Mouse (Mus musculus) MEL (cell line): ENCODE results near the gene Rps25. TPM values are rescaled to one million over a fixed set of nuclear protein-coding genes. Genes with fewer than 3 reads are reported as not detected.

Source experiments
- DNase-seq: peaks from one replicate; pipeline ENCODE4 v3.0.0; 2011; ENCODE audit warnings: low read depth, low spot score
- H3K27ac ChIP-seq: 2 replicates; pipeline ENCODE4 v1.5.1; 2012; ENCODE audit warnings: low read depth, mild to moderate bottlenecking, control low read depth, low read length, moderate library complexity; ENCODE audit not compliant: control insufficient read depth
- H3K27me3 ChIP-seq, 2 experiments: fragments of 150-350 bp in 1 of 2; sonication (generic) in 1 of 2; 2 replicates each; pipeline ENCODE4 v1.6.1; 2012; ENCODE audit warnings: low read length in 2 of 2, mild to moderate bottlenecking in 2 of 2, improper control_type of control experiment in 1 of 2, moderate library complexity in 1 of 2; ENCODE audit not compliant: insufficient read depth in 2 of 2, control insufficient read depth in 1 of 2
- H3K36me3 ChIP-seq, 2 experiments: 2 replicates each; pipeline ENCODE4 v1.6.1; 2012 to 2014; ENCODE audit warnings: low read length in 2 of 2, improper control_type of control experiment in 1 of 2, inconsistent platforms in 1 of 2, mild to moderate bottlenecking in 1 of 2; ENCODE audit not compliant: insufficient read depth in 2 of 2, control insufficient read depth in 1 of 2
- H3K4me1 ChIP-seq, 2 experiments: fragments of 150-350 bp in 1 of 2; sonication (generic) in 1 of 2; 2 replicates each; pipeline ENCODE4 v1.6.1; 2012; ENCODE audit warnings: low read length in 2 of 2, improper control_type of control experiment in 1 of 2, mild to moderate bottlenecking in 1 of 2; ENCODE audit not compliant: insufficient read depth in 2 of 2, control insufficient read depth in 1 of 2
- H3K4me3 ChIP-seq, 2 experiments: fragments of 150-350 bp in 1 of 2; sonication (generic) in 1 of 2; 2 replicates each; pipeline ENCODE4 v1.5.1; 2012; ENCODE audit warnings: low read depth in 2 of 2, low read length in 2 of 2, mild to moderate bottlenecking in 2 of 2, moderate library complexity in 2 of 2, control low read depth in 1 of 2, improper control_type of control experiment in 1 of 2; ENCODE audit not compliant: control insufficient read depth in 1 of 2, insufficient read depth in 1 of 2
- H3K79me2 ChIP-seq: 2 replicates; pipeline ENCODE4 v1.6.1; 2012; ENCODE audit warnings: mild to moderate bottlenecking, low read length, moderate library complexity; ENCODE audit not compliant: control insufficient read depth, poor library complexity, insufficient read depth
- H3K9ac ChIP-seq: 2 replicates; pipeline ENCODE4 v1.6.1; 2012; ENCODE audit warnings: low read depth, mild to moderate bottlenecking, control low read depth, low read length, moderate library complexity; ENCODE audit not compliant: control insufficient read depth, poor library complexity, severe bottlenecking
- H3K9me3 ChIP-seq: fragments of 150-350 bp; sonication (generic); replicated peaks from 2 replicates; pipeline ENCODE4 v1.6.1; 2012; ENCODE audit warnings: mild to moderate bottlenecking, low read length, improper control_type of control experiment, moderate library complexity; ENCODE audit not compliant: insufficient read depth
- BHLHE40 ChIP-seq: IDR thresholded peaks from 2 replicates; pipeline ENCODE4 v1.6.1; 2012; ENCODE audit warnings: low read depth, mild to moderate bottlenecking, inconsistent platforms, low read length, improper control_type of control experiment, borderline replicate concordance
- E2F4 ChIP-seq: IDR thresholded peaks from 2 replicates; pipeline ENCODE4 v1.6.1; 2011; ENCODE audit warnings: low read depth, low read length, improper control_type of control experiment, borderline replicate concordance
- ELF1 ChIP-seq: IDR thresholded peaks from 2 replicates; pipeline ENCODE4 v1.6.1; 2014; ENCODE audit warnings: low read depth, mild to moderate bottlenecking, inconsistent platforms, low read length, improper control_type of control experiment, moderate library complexity
- EP300 ChIP-seq, 2 experiments: IDR thresholded peaks; 2 replicates each; pipeline ENCODE4 v1.6.1; 2011; ENCODE audit warnings: improper control_type of control experiment in 2 of 2, low read length in 2 of 2, low read depth in 1 of 2, mild to moderate bottlenecking in 1 of 2
- ETS1 ChIP-seq: IDR thresholded peaks from 2 replicates; pipeline ENCODE4 v1.6.1; 2012; ENCODE audit warnings: low read depth, mild to moderate bottlenecking, inconsistent platforms, low read length, improper control_type of control experiment, moderate library complexity
- GABPA ChIP-seq: IDR thresholded peaks from 2 replicates; pipeline ENCODE4 v1.6.1; 2012; ENCODE audit warnings: low read depth, mild to moderate bottlenecking, inconsistent platforms, low read length, improper control_type of control experiment, moderate library complexity
- GATA1 ChIP-seq: IDR thresholded peaks from 2 replicates; pipeline ENCODE4 v1.6.1; 2011; ENCODE audit warnings: low read depth, low read length, improper control_type of control experiment
- HCFC1 ChIP-seq: IDR thresholded peaks from 2 replicates; pipeline ENCODE4 v1.6.1; 2012; ENCODE audit warnings: low read depth, mild to moderate bottlenecking, inconsistent platforms, low read length, improper control_type of control experiment, moderate library complexity
- KAT2A ChIP-seq: conservative IDR thresholded peaks from 2 replicates; pipeline ENCODE4 v1.6.1; 2012; ENCODE audit warnings: low read depth, low read length, improper control_type of control experiment, inconsistent platforms
- MAX ChIP-seq: IDR thresholded peaks from 2 replicates; pipeline ENCODE4 v1.6.1; 2011; ENCODE audit warnings: low read length, improper control_type of control experiment
- MAZ ChIP-seq: IDR thresholded peaks from 2 replicates; pipeline ENCODE4 v1.6.1; 2012; ENCODE audit warnings: low read depth, mild to moderate bottlenecking, inconsistent platforms, low read length, improper control_type of control experiment
- MXI1 ChIP-seq: IDR thresholded peaks from 2 replicates; pipeline ENCODE4 v1.6.1; 2011; ENCODE audit warnings: mild to moderate bottlenecking, low read depth, low read length, improper control_type of control experiment
- MYC ChIP-seq: IDR thresholded peaks from 2 replicates; pipeline ENCODE4 v1.6.1; 2011; ENCODE audit warnings: low read depth, mild to moderate bottlenecking, low read length, improper control_type of control experiment, moderate library complexity
- NELFE ChIP-seq: IDR thresholded peaks from 2 replicates; pipeline ENCODE4 v1.6.1; 2011; ENCODE audit warnings: low read depth, low read length, improper control_type of control experiment
- NRF1 ChIP-seq: IDR thresholded peaks from 2 replicates; pipeline ENCODE4 v1.6.1; 2014; ENCODE audit warnings: low read depth, mild to moderate bottlenecking, inconsistent platforms, low read length, improper control_type of control experiment, moderate library complexity; ENCODE audit not compliant: poor library complexity, insufficient read depth, severe bottlenecking
- POLR2A ChIP-seq, 2 experiments: IDR thresholded peaks; 2 replicates each; pipeline ENCODE4 v1.6.1; 2011 to 2012; ENCODE audit warnings: low read length in 2 of 2, mild to moderate bottlenecking in 2 of 2, control low read depth in 1 of 2, improper control_type of control experiment in 1 of 2, low read depth in 1 of 2, moderate library complexity in 1 of 2; ENCODE audit not compliant: control insufficient read depth in 1 of 2, insufficient read depth in 1 of 2, poor library complexity in 1 of 2
- POLR2AphosphoS2 ChIP-seq: IDR thresholded peaks from 2 replicates; pipeline ENCODE4 v1.6.1; 2011; ENCODE audit warnings: low read length, improper control_type of control experiment
- POLR2AphosphoS5 ChIP-seq: IDR thresholded peaks from 2 replicates; pipeline ENCODE4 v1.6.1; 2012; ENCODE audit warnings: low read depth, borderline replicate concordance, mild to moderate bottlenecking, inconsistent platforms, low read length, moderate library complexity, mixed read lengths
- RAD21 ChIP-seq: IDR thresholded peaks from 2 replicates; pipeline ENCODE4 v1.6.1; 2011; ENCODE audit warnings: mild to moderate bottlenecking, low read depth, low read length, improper control_type of control experiment
- SIN3A ChIP-seq: IDR thresholded peaks from 2 replicates; pipeline ENCODE4 v1.6.1; 2012; ENCODE audit warnings: low read length, improper control_type of control experiment, inconsistent platforms
- SMC3 ChIP-seq: IDR thresholded peaks from 2 replicates; pipeline ENCODE4 v1.6.1; 2011; ENCODE audit warnings: low read depth, low read length, improper control_type of control experiment
- TAL1 ChIP-seq: IDR thresholded peaks from 2 replicates; pipeline ENCODE4 v1.6.1; 2012; ENCODE audit warnings: mild to moderate bottlenecking, inconsistent platforms, low read length, moderate library complexity, mixed read lengths
- TBP ChIP-seq: IDR thresholded peaks from 2 replicates; pipeline ENCODE4 v1.8.0; 2011; ENCODE audit warnings: low read depth, low read length, improper control_type of control experiment
- TCF12 ChIP-seq: IDR thresholded peaks from 2 replicates; pipeline ENCODE4 v1.6.1; 2014; ENCODE audit warnings: low read depth, mild to moderate bottlenecking, inconsistent platforms, low read length, improper control_type of control experiment, moderate library complexity
- UBTF ChIP-seq: IDR thresholded peaks from 2 replicates; pipeline ENCODE4 v1.6.1; 2012; ENCODE audit warnings: low read depth, mild to moderate bottlenecking, inconsistent platforms, low read length, improper control_type of control experiment, moderate library complexity, borderline replicate concordance; ENCODE audit not compliant: insufficient read depth
- USF1 ChIP-seq: IDR thresholded peaks from 2 replicates; pipeline ENCODE4 v1.6.1; 2014; ENCODE audit warnings: low read depth, mild to moderate bottlenecking, inconsistent platforms, low read length, improper control_type of control experiment, moderate library complexity
- USF2 ChIP-seq, 2 experiments: IDR thresholded peaks; 2 replicates each; pipeline ENCODE4 v1.6.1; 2011 to 2012; ENCODE audit warnings: improper control_type of control experiment in 2 of 2, low read length in 2 of 2, borderline replicate concordance in 1 of 2, inconsistent platforms in 1 of 2, low read depth in 1 of 2, mild to moderate bottlenecking in 1 of 2; ENCODE audit not compliant: insufficient read depth in 1 of 2
- ZC3H11A ChIP-seq: IDR thresholded peaks from 2 replicates; pipeline ENCODE4 v1.6.1; 2012; ENCODE audit warnings: low read depth, mild to moderate bottlenecking, inconsistent platforms, low read length, improper control_type of control experiment
- ZMIZ1 ChIP-seq: IDR thresholded peaks from 2 replicates; pipeline ENCODE4 v1.6.1; 2012; ENCODE audit warnings: low read depth, mild to moderate bottlenecking, inconsistent platforms, low read length, improper control_type of control experiment, moderate library complexity
- ZNF384 ChIP-seq: IDR thresholded peaks from 2 replicates; pipeline ENCODE4 v1.6.1; 2012; ENCODE audit warnings: low read depth, mild to moderate bottlenecking, inconsistent platforms, low read length, improper control_type of control experiment
- polyA plus RNA-seq, 2 experiments: library from polyadenylated mRNA; stranded (reverse) in 1 of 2; unstranded in 1 of 2; fragments of >175 nt in 1 of 2; fragments of >200 nt in 1 of 2; gene quantifications; 2 replicates each; pipeline versions ENCODE4 v1.2.1 to v1.2.4; 2012; ENCODE audit warnings: low replicate concordance in 2 of 2, low read depth in 1 of 2; ENCODE audit not compliant: insufficient read length in 2 of 2, insufficient read depth in 1 of 2, missing spikeins in 1 of 2
- total RNA-seq: library from RNA; depleted of rRNA; stranded (reverse); fragments of 300-350 nt; gene quantifications from 2 replicates; pipeline ENCODE4 v1.2.3, GENCODE M21; 2012

Rps25 gene
- total and polyA plus RNA-seq, 3 experiments: 2,743 to 3,114 TPM; not detected in 1

DNA sequence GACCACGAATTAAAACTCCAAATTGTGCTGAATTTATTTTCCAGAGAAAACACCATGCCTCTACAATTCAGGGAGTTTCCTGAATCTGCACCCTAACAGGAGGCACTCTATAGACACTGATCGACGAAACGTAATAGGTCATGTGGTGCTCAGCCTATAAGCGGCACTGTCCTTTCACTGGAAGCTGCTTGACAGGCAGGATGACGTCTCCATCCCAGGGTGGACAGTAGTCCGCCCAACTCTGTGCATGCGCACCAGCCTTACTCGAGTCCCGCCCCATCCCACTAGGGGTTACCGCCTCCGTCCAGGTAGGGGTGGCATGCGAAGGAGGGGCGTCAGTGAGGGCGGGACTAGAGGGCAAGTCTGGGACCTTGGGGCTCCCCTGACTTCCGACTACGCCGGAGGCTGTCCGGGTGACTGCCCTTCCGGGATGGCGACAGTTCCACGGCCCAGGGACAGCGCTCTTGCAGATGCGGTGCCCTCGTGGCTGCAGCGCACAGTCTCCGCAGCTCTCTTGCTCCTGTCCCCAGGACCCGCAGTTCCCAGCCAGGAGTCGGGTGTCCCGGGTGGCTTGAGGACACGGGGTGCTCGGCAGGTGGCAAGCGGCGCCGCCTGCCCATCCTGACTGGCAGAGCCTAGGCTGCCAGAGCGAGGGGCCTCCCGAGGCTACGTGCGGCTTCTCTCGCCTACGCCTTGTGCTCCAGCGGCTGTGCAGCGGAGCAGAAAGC lies 10.1 kb upstream of the Rps25 start, which contains the start of gene Slc37a4:
Gene Slc37a4 (plus strand): TSS at position 169 of the 728 bp plus-strand sequence.
- peaks cover 8% of the 10 kb centered on the region; the same call in 1 of the 2 replicates for H3K79me2 ChIP-seq
- no peak for TF ChIP-seq RAD21
- no peak for TF ChIP-seq ZNF384
- peak; percentile 85 for TF ChIP-seq ZMIZ1
- TF ChIP-seq E2F4: no peak
- peak; percentile 87 for TF ChIP-seq SIN3A
- TF ChIP-seq TBP: peak; percentile 86
- TF ChIP-seq MAX: peak; percentile 74
- TF ChIP-seq ETS1: peak; percentile 50; the same call in 1 of the 2 replicates
- TF ChIP-seq HCFC1: peak; percentile 75
- TF ChIP-seq POLR2AphosphoS2: peak; percentile 90
- TF ChIP-seq TCF12: peak; percentile 41; the same call in 1 of the 2 replicates
- 0 out of 2 replicates have a peak, but pooled peaks have one; percentile 27 for TF ChIP-seq MAZ
- peak; percentile 2; the same call in 1 of the 2 replicates for TF ChIP-seq POLR2AphosphoS5
- TF ChIP-seq MXI1: peak; percentile 75
- TF ChIP-seq BHLHE40: no peak
- peak; percentile 95 for TF ChIP-seq NRF1
- TF ChIP-seq MYC: peak; percentile 62; the same call in 1 of the 2 replicates
- no peak for TF ChIP-seq UBTF
- TF ChIP-seq GATA1: no peak
- TF ChIP-seq SMC3: no peak
- no peak for TF ChIP-seq EP300 (IDR thresholded peaks at IDR 0.05; ENCODE audit: low read depth in 1 of 2, low read length in 2 of 2)
- no peak for TF ChIP-seq TAL1
- peak; percentile 86 to 97 for TF ChIP-seq POLR2A (IDR thresholded peaks at IDR 0.05; ENCODE audit: control insufficient read depth in 1 of 2, insufficient read depth in 1 of 2, low read depth in 1 of 2, low read length in 2 of 2, poor library complexity in 1 of 2)
- no peak for TF ChIP-seq GABPA
- TF ChIP-seq USF2 (IDR thresholded peaks at IDR 0.05; ENCODE audit: borderline replicate concordance in 1 of 2, insufficient read depth in 1 of 2, low read depth in 1 of 2, low read length in 2 of 2): peak in 1 of 2 experiments; percentile 65; a peak in 2 of 4 replicates
- TF ChIP-seq ZC3H11A: no peak
- TF ChIP-seq KAT2A: no peak; the same call in 1 of the 2 replicates
- peak; percentile 95 for TF ChIP-seq USF1
- TF ChIP-seq NELFE: peak; percentile 94
- TF ChIP-seq ELF1: peak; percentile 89
- peak within 1 kb of the TSS; percentile 60 for H3K27ac ChIP-seq
- H3K4me3 ChIP-seq: peak within 1 kb of the TSS; percentile 72 to 73
- peaks cover 0 to 14% of the 10 kb centered on the region in 2 experiments; a peak in 2 of 4 replicates for H3K4me1 ChIP-seq
- DNase-seq: peak; percentile 99
- H3K9me3 ChIP-seq: no peaks in the 10 kb centered on the region
- peaks cover 0 to 4% of the 10 kb centered on the region in 2 experiments; a peak in 2 of 4 replicates for H3K36me3 ChIP-seq
- peak within 1 kb of the TSS; percentile 80 for H3K9ac ChIP-seq
- no peaks in the 10 kb centered on the region for H3K27me3 ChIP-seq
